Mouse (Mus musculus) spleen, adult 2 months (tissue): ENCODE results near the gene Cxcr5. TPM values are rescaled to one million over a fixed set of nuclear protein-coding genes. Genes with fewer than 3 reads are reported as not detected.

Experiments used
- DNase-seq, 2 experiments: peaks; one replicate each; pipeline versions ENCODE4 v3.0.0 to v3.0.0-alpha.2; 2012 to 2021; ENCODE audit warnings: low spot score in 2 of 2, low read depth in 1 of 2
- H3K27ac ChIP-seq: fragments of 200-500 bp; 2 replicates; pipeline ENCODE4 v1.5.1; 2012; ENCODE audit warnings: low read length, inconsistent platforms; ENCODE audit not compliant: insufficient read depth
- H3K27me3 ChIP-seq: fragments of 200-500 bp; 2 replicates; pipeline ENCODE4 v1.6.1; 2012; ENCODE audit warnings: mild to moderate bottlenecking, moderate library complexity, low read length, inconsistent platforms; ENCODE audit not compliant: control insufficient read depth, insufficient read depth
- H3K36me3 ChIP-seq: fragments of 200-500 bp; 2 replicates; pipeline ENCODE4 v1.6.1; 2012; ENCODE audit warnings: mild to moderate bottlenecking, low read length, inconsistent platforms; ENCODE audit not compliant: control insufficient read depth, insufficient read depth
- H3K4me1 ChIP-seq: fragments of 200-500 bp; 2 replicates; pipeline ENCODE4 v1.6.1; 2011; ENCODE audit warnings: inconsistent platforms; ENCODE audit not compliant: control insufficient read depth, insufficient read depth, insufficient read length
- H3K4me3 ChIP-seq: fragments of 200-500 bp; 2 replicates; pipeline ENCODE4 v1.5.1; 2011; ENCODE audit warnings: mild to moderate bottlenecking, inconsistent platforms; ENCODE audit not compliant: insufficient read depth, insufficient read length; ENCODE audit errors: extremely low read depth
- CTCF ChIP-seq: fragments of 200-500 bp; IDR thresholded peaks from 2 replicates; pipeline ENCODE4 v1.5.1; 2011; ENCODE audit warnings: mild to moderate bottlenecking, inconsistent platforms; ENCODE audit not compliant: insufficient read depth, insufficient read length, insufficient replicate concordance; ENCODE audit errors: extremely low read depth
- POLR2A ChIP-seq: fragments of 200-500 bp; IDR thresholded peaks from 2 replicates; pipeline ENCODE4 v1.6.1; 2011; ENCODE audit warnings: low read depth, low read length, inconsistent platforms
- WGBS: fragments of 180-500 bp; shearing (Covaris S2); methylation state at CpG from one replicate; pipeline ENCODE4 v1.1.7; 2018; 5-methylcytosine and 5-hydroxymethylcytosine counted together
- polyA plus RNA-seq: library from polyadenylated mRNA; depleted of rRNA; stranded (reverse); fragments of >200 nt; gene quantifications from 2 replicates; pipeline ENCODE4 v1.2.3, GENCODE M21; 2012

Gene Cxcr5
- polyA plus RNA-seq, 1 experiment, result 133 TPM

DNA sequence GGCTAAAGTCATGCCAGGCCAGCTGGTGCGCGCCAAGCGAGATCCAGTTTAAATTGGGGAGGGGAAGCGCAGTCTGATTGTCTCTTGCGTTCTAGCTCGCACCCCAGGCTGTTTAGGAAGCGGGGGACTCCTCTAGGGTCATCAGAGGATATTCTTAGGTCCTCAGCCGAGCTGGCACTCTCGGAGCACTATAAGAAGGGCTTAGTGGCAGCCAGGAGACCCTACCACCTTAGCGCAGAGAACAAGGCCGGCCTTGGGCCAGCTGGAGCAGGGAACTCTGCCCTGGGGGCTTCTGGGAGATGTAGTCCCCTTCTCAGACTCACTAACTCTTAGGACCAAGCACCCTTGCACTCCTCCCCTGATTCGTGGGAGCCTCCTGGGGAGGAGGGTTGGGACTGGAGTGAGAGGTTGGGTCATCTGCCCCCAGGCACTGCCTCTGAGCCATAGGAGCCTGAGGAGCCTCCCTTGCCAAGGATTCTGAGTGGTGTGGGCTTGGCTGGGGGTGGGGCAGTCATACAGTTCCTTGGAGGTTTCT lies 78.1 kb downstream of the Cxcr5 start:
- H3K4me1 ChIP-seq, result peaks cover 29% of the 10 kb centered on the region
- no peaks in the 10 kb centered on the region for H3K36me3 ChIP-seq
- DNase-seq, result peak in 1 of 2 experiments; percentile 51
- peak overlapping the region; percentile 93 for H3K27ac ChIP-seq
- WGBS, result under 1% methylated on average over 12 of the region's 12 CpGs
- 0 out of 2 replicates have a peak, but pooled peaks cover 1% of the 10 kb centered on the region for H3K27me3 ChIP-seq
- TF ChIP-seq CTCF (no peak), POLR2A (no peak)
- H3K4me3 ChIP-seq, result peak overlapping the region; percentile 94

DNA sequence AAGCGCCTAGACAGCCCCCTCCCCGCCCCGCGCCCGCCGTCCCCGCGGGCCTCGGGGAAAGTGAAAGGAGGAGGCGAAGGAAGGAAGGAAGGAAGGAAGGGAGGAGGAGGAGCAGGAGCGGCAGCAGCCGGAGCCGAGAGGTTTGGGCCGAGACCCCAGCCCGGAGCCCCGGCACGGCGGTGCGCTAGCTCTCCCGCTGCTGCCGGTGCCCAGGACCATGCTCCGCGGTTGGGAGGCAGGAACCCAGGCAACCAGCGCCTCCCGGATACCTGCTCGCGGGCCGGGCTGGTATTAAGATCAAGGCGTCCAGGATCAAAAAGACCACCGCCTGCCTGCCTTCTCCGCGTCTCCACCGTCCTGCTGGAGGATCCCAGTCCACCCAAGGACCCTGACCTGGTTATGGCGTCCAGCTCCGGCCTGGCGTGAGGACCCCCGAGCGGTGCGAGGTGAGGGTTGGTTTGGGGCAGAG lies 78.6 kb downstream of the Cxcr5 start:
- Histone ChIP-seq H3K4me1 (peaks cover 29% of the 10 kb centered on the region), H3K27ac (peak overlapping the region; percentile 93), H3K4me3 (peak overlapping the region; percentile 94), H3K36me3 (no peaks in the 10 kb centered on the region), H3K27me3 (0 out of 2 replicates have a peak, but pooled peaks cover 1% of the 10 kb centered on the region)
- DNase-seq, result peak in 1 of 2 experiments; percentile 30
- TF ChIP-seq CTCF, result no peak
- TF ChIP-seq POLR2A, result no peak
- under 1% methylated on average over 37 of the region's 39 CpGs for WGBS

DNA sequence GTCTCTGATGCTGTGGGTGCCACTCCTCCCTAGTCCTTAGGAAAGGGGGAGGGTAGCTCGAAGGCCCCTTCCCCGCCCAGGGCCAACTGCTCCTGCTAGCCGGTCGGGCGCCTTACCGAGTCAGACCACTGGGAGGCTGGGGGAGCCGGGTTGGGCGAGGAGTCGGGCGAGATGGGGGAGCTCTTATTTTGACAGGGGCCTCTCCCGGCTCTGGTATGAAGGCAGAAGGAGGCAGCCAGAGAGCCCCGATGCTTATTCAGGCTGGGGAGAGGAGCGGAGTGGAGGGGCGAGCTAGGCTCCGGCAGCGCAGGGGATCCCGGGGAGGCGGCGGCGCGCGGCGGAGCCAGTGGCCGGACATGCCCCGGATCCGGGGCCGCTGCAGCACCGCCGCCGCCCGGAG lies 79.1 kb downstream of the Cxcr5 start, which contains the start of gene Bcl9l:
Gene Bcl9l (plus strand): TSS at position 274 of the 400 bp plus-strand sequence.
- peak within 1 kb of the TSS; percentile 93 for H3K27ac ChIP-seq
- peaks cover 29% of the 10 kb centered on the region for H3K4me1 ChIP-seq
- WGBS, result 2% methylated on average over 31 of the region's 31 CpGs
- TF ChIP-seq CTCF, result peak; percentile 45; the same call in 1 of the 2 replicates
- peak; percentile 70 for TF ChIP-seq POLR2A
- DNase-seq, result peak; percentile 69 to 81
- H3K27me3 ChIP-seq, result 0 out of 2 replicates have a peak, but pooled peaks cover 1% of the 10 kb centered on the region
- H3K4me3 ChIP-seq, result peak within 1 kb of the TSS; percentile 94
- no peaks in the 10 kb centered on the region for H3K36me3 ChIP-seq

DNA sequence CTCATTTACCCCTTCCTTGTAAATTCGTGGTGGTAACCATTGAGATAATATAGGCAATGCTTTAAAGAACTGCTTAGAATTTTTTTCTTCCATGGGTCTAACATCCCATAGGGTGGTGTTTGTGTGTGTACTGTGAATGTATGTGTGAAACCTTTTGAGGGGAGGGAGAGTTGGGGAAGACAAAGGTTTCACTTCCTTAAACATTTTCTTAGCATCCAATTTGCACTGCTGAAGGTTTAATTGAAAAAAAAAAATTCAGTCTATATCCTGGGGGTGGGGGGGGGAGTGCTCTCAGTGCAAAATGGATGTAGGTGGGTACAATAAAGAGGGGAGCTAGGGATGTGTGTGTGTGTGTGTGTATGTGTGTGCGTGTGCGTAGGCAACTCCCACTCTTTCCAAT lies 79.6 kb downstream of the Cxcr5 start:
- 11% methylated on average over 3 of the region's 3 CpGs for WGBS
- H3K27me3 ChIP-seq, result 0 out of 2 replicates have a peak, but pooled peaks cover 1% of the 10 kb centered on the region
- DNase-seq, result peak in 1 of 2 experiments; percentile 45
- no peaks in the 10 kb centered on the region for H3K36me3 ChIP-seq
- H3K4me3 ChIP-seq, result peak overlapping the region; percentile 94
- H3K27ac ChIP-seq, result peak overlapping the region; percentile 93
- TF ChIP-seq CTCF, result no peak
- no peak for TF ChIP-seq POLR2A
- H3K4me1 ChIP-seq, result peaks cover 33% of the 10 kb centered on the region

DNA sequence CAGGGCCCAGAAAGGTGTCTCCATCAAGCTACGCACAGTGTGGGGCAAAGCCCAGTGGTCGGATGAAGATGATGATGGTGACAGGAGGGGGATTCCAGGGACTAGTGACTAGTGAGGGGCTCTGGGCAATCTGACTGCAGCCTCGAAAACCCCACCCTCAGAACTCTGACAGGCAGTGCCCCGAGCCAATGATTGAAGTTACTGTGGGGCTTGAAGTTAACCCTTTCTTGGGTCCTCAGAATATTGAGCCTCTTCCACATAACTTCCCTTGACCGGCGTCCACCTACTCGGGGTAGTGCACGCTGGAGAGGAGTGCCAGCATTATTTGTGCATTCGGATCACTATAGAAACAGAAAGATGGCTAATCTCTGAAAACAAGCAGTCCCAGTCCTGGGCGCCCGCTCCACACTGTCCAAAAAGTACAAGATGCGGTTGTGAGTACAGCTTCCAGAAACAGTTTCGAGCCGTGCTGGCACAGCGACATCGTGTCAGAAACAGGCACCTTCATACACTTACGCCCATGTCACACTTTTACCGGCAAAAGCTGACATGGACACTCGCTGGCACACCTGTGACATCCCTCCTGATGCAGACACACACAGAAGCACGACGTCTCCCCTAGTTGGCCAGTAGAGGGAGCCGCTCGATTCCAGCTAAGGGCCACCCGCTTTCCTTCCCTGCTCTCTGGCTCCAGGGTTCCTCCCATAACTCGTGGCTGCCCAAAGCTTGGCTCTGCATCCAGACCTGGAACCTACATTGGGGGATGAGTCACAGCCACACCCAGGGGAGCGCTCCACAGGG lies 81.8 kb downstream of the Cxcr5 start:
- Histone ChIP-seq H3K27ac (peak overlapping the region; percentile 75), H3K27me3 (0 out of 2 replicates have a peak, but pooled peaks cover 1% of the 10 kb centered on the region), H3K4me3 (peak overlapping the region; percentile 62), H3K4me1 (peaks cover 18% of the 10 kb centered on the region), H3K36me3 (no peaks in the 10 kb centered on the region)
- TF ChIP-seq CTCF (peak; percentile 84), POLR2A (no peak)
- WGBS, result 1% methylated on average over 26 of the region's 26 CpGs
- DNase-seq, result peak; percentile 63 to 71

DNA sequence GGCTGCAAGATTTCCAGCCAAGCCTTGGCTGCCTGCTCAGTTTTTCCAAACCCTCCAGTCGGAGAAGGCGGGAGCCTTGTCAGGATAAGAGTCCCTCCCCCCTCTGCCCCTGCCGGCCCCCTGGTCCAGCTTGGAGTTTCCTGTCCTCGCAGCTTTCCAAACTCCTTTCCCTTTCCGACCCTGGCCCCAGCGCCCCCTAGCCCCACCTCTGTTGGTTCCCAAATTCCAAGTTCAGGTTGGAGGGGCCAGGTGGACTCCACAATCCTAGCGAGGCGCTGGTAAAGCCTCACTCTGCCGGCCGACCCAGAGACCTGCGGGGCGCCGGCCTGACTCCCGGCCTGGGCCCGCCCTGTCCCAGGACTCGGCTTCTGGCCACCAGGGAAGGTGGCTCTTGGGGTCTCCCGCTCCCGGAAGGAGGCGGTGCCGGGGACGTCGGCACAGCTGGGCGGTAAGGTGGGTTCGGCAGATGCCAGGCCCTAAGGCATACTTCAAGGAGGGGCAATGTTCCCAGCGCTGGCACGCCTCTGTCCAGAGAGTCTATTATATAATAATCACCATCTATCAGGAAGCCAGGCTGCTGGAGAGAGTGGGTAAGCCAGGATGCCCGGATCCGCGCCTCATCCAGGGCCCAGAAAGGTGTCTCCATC lies 82.6 kb downstream of the Cxcr5 start:
- no peak for DNase-seq
- no peak for TF ChIP-seq CTCF
- TF ChIP-seq POLR2A, result no peak
- WGBS, result 1% methylated on average over 29 of the region's 29 CpGs
- H3K27me3 ChIP-seq, result 0 out of 2 replicates have a peak, but pooled peaks cover 1% of the 10 kb centered on the region
- H3K36me3 ChIP-seq, result no peaks in the 10 kb centered on the region
- H3K4me3 ChIP-seq, result peak overlapping the region; percentile 62
- peak overlapping the region; percentile 75 for H3K27ac ChIP-seq
- H3K4me1 ChIP-seq, result peaks cover 15% of the 10 kb centered on the region; the same call in 1 of the 2 replicates
